Mouse (Mus musculus) kidney, adult 2 months (tissue): Measurements from ENCODE around the gene Rbm5. TPM values are rescaled to one million over a fixed set of nuclear protein-coding genes. Genes with fewer than 3 reads are reported as not detected.

Source experiments
- DNase-seq: peaks from one replicate; pipeline ENCODE4 v3.0.0; 2021
- H3K27ac ChIP-seq: fragments of 200-500 bp; 2 replicates; pipeline ENCODE4 v1.5.1; 2012; ENCODE audit warnings: low read depth, low read length, control low read depth, inconsistent platforms; ENCODE audit not compliant: insufficient read depth
- H3K27me3 ChIP-seq: fragments of 200-500 bp; replicated peaks from 2 replicates; pipeline ENCODE4 v1.6.1; 2012; ENCODE audit warnings: mild to moderate bottlenecking, moderate library complexity, low read length, inconsistent platforms; ENCODE audit not compliant: control insufficient read depth, insufficient read depth
- H3K36me3 ChIP-seq: fragments of 200-500 bp; 2 replicates; pipeline ENCODE4 v1.6.1; 2012; ENCODE audit warnings: mild to moderate bottlenecking, moderate library complexity, low read length, inconsistent platforms; ENCODE audit not compliant: control insufficient read depth, insufficient read depth
- H3K4me1 ChIP-seq: fragments of 200-500 bp; 2 replicates; pipeline ENCODE4 v1.6.1; 2011; ENCODE audit warnings: low read length; ENCODE audit not compliant: control insufficient read depth, insufficient read depth
- H3K4me3 ChIP-seq: fragments of 200-500 bp; 2 replicates; pipeline ENCODE4 v1.5.1; 2011; ENCODE audit warnings: mild to moderate bottlenecking, low read depth, low read length, control low read depth; ENCODE audit not compliant: insufficient read depth
- CTCF ChIP-seq: fragments of 200-500 bp; conservative IDR thresholded peaks from 2 replicates; pipeline ENCODE4 v1.5.1; 2011; ENCODE audit warnings: low read depth, mild to moderate bottlenecking, control low read depth, low read length, moderate library complexity, mixed read lengths; ENCODE audit not compliant: insufficient read depth, insufficient read length
- POLR2A ChIP-seq: fragments of 200-500 bp; IDR thresholded peaks from one replicate; pipeline ENCODE4 v1.6.1; 2011; ENCODE audit warnings: low read depth, low read length, control low read depth
- WGBS: fragments of 180-500 bp; shearing (Covaris S2); methylation state at CpG from one replicate; pipeline ENCODE4 v1.1.7; 2018; 5-methylcytosine and 5-hydroxymethylcytosine counted together
- polyA plus RNA-seq: library from polyadenylated mRNA; depleted of rRNA; stranded (reverse); fragments of >200 nt; gene quantifications from 2 replicates; pipeline ENCODE4 v1.2.3, GENCODE M21; 2012; rRNA removed

Gene Rbm5
- 43.8 and 51.5 TPM in 2 replicates for polyA plus RNA-seq

GRCm38 (mm10) chr9:107770374-107771290, at the start of gene Rbm5:
Rbm5 (minus strand) TSS chr9:107770996.
- H3K4me1 ChIP-seq = peaks cover 6% of the 10 kb centered on the region; the same call in 1 of the 2 replicates
- peaks cover 3% of the 10 kb centered on the region for H3K36me3 ChIP-seq
- peak within 1 kb of the TSS; percentile 98 for H3K27ac ChIP-seq
- peak within 1 kb of the TSS; percentile 92 for H3K4me3 ChIP-seq
- under 1% methylated on average over 60 of the region's 60 CpGs for WGBS
- H3K27me3 ChIP-seq = no peaks in the 10 kb centered on the region
- peak; percentile 97 for DNase-seq
- no peak for TF ChIP-seq CTCF
- peak; percentile 84 for TF ChIP-seq POLR2A

DNA sequence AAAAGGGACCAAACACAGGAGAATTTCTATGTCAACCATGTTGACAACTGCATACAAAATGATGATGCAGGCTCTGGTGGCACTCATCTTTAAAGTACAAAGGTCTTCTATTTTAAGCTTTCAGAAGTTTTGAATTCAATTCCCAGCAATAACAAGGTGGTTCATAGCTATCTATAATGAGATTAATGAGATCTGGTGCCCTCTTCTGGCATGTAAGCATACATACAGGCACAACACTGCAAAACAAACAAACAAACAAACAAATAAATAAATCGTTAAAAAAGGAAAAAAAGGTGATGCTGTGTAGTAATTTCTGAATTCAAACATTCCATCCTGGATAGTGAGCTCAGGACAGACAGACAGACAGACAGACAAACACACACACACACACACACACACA, 41.3 kb upstream of the Rbm5 start:
- 85% methylated on average over 1 of the region's 1 CpGs for WGBS
- Histone ChIP-seq H3K4me1 (no peaks in the 10 kb centered on the region), H3K27me3 (no peaks in the 10 kb centered on the region), H3K4me3 (no peak overlapping the region), H3K27ac (no peak overlapping the region), H3K36me3 (no peaks in the 10 kb centered on the region; the same call in 1 of the 2 replicates)
- no peak for TF ChIP-seq POLR2A
- no peak for TF ChIP-seq CTCF
- DNase-seq = no peak

DNA sequence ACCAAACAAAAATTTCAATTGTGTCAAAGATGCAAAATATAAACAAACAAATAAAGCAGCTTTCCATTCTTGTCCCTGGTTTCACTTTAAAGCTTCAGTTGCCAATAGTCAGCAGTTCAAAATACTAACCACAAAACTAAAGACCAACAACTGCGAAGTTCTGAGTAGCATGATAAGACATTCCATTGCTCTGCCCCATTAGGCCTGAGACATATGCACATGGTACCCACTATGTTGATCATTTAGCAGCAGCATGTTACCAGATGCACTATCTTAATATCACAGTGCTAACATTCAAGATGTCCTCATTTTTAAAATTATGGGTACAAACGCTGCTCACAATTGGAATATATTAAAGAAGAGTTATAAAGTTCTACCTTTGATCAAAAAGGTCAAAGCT, 40.2 kb upstream of the Rbm5 start:
- no peak for TF ChIP-seq CTCF
- TF ChIP-seq POLR2A = no peak
- H3K4me1 ChIP-seq = no peaks in the 10 kb centered on the region
- H3K27ac ChIP-seq = no peak overlapping the region
- no peaks in the 10 kb centered on the region; the same call in 1 of the 2 replicates for H3K36me3 ChIP-seq
- H3K27me3 ChIP-seq = no peaks in the 10 kb centered on the region
- H3K4me3 ChIP-seq = no peak overlapping the region
- WGBS = 90% methylated on average over 2 of the region's 2 CpGs
- no peak for DNase-seq

DNA sequence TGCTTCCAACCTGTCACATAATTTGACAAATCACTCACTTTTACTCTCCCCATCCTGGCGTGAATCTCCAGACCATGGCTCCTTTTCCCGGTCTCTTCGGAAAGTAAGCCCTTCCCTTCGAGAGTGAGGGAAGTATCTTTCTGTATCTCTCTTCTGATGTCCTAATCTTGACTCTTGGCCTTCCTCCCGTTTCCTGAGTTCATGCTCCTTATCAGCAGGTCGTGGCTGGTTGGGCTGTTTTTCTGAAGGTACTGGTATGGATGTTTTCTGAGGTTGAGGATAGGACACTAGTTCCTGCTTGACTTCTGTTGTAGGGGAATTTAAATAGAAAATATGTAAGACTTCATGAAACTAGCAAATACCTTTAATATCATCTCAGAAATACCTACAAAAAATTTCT, 20.9 kb upstream of the Rbm5 start:
- H3K4me3 ChIP-seq = no peak overlapping the region
- no peaks in the 10 kb centered on the region for H3K27me3 ChIP-seq
- TF ChIP-seq POLR2A (no peak), CTCF (no peak)
- H3K36me3 ChIP-seq = peaks cover 8% of the 10 kb centered on the region
- DNase-seq = no peak
- 70% methylated on average over 6 of the region's 6 CpGs for WGBS
- H3K27ac ChIP-seq = no peak overlapping the region
- no peaks in the 10 kb centered on the region for H3K4me1 ChIP-seq

GRCm38 (mm10) chr9:107782536-107783203, 11.9 kb upstream of the Rbm5 start:
- no peak overlapping the region for H3K4me3 ChIP-seq
- no peak overlapping the region for H3K27ac ChIP-seq
- no peak for DNase-seq
- H3K27me3 ChIP-seq = no peaks in the 10 kb centered on the region
- H3K36me3 ChIP-seq = peaks cover 11% of the 10 kb centered on the region
- no peak for TF ChIP-seq POLR2A
- no peak for TF ChIP-seq CTCF
- H3K4me1 ChIP-seq = no peaks in the 10 kb centered on the region
- 93% methylated on average over 11 of the region's 11 CpGs for WGBS

- Histone ChIP-seq H3K4me1 (no peaks in the 10 kb centered on the region), H3K4me3 (no peak overlapping the region), H3K36me3 (peaks cover 7% of the 10 kb centered on the region), H3K27ac (no peak overlapping the region), H3K27me3 (no peaks in the 10 kb centered on the region)
- DNase-seq = no peak
- TF ChIP-seq POLR2A (no peak), CTCF (no peak)
These were observed 6.0 kb upstream of the Rbm5 start for GRCm38 (mm10) chr9:107776809-107777208.

GRCm38 (mm10) chr9:107774411-107774810, 3.6 kb upstream of the Rbm5 start:
- no peak overlapping the region for H3K27ac ChIP-seq
- no peak overlapping the region for H3K4me3 ChIP-seq
- H3K36me3 ChIP-seq = peaks cover 5% of the 10 kb centered on the region
- DNase-seq = no peak
- 91% methylated on average over 3 of the region's 3 CpGs for WGBS
- no peaks in the 10 kb centered on the region for H3K27me3 ChIP-seq
- H3K4me1 ChIP-seq = peaks cover 3% of the 10 kb centered on the region; the same call in 1 of the 2 replicates
- TF ChIP-seq CTCF (no peak), POLR2A (no peak)
